Mouse (Mus musculus) intestine, embryonic 15.5 days (tissue): ENCODE data around the gene Tubg1. TPM values are rescaled to one million over a fixed set of nuclear protein-coding genes. Genes with fewer than 3 reads are reported as not detected.

Source experiments
- ATAC-seq: fragments of 200-750 bp; cut with Nextera tagmentation; 2 replicates; pipeline ENCODE4 v1.8.0; 2017; ENCODE audit warnings: moderate TSS enrichment, moderate library complexity
- H3K27ac ChIP-seq: fragments of 300-500 bp; sonication (generic); 2 replicates; pipeline ENCODE4 v1.5.1; 2015; ENCODE audit warnings: mild to moderate bottlenecking, inconsistent platforms
- H3K27me3 ChIP-seq: fragments of 300-500 bp; sonication (generic); replicated peaks from 2 replicates; pipeline ENCODE4 v1.6.1; 2015; ENCODE audit warnings: inconsistent platforms
- H3K36me3 ChIP-seq: fragments of 300-500 bp; sonication (generic); 2 replicates; pipeline ENCODE4 v1.6.1; 2015; ENCODE audit warnings: inconsistent platforms
- H3K4me1 ChIP-seq: fragments of 300-500 bp; sonication (generic); replicated peaks from 2 replicates; pipeline ENCODE4 v1.6.1; 2015; ENCODE audit warnings: inconsistent platforms
- H3K4me2 ChIP-seq: fragments of 300-500 bp; sonication (generic); replicated peaks from 2 replicates; pipeline ENCODE4 v1.6.1; 2015; ENCODE audit warnings: mild to moderate bottlenecking, inconsistent platforms
- H3K4me3 ChIP-seq: fragments of 300-500 bp; sonication (generic); replicated peaks from 2 replicates; pipeline ENCODE4 v1.5.1; 2015; ENCODE audit warnings: inconsistent platforms
- H3K9ac ChIP-seq: fragments of 300-500 bp; sonication (generic); 2 replicates; pipeline ENCODE4 v1.6.1; 2015; ENCODE audit warnings: inconsistent platforms
- H3K9me3 ChIP-seq: fragments of 300-500 bp; sonication (generic); 2 replicates; pipeline ENCODE4 v1.6.1; 2016; ENCODE audit warnings: inconsistent platforms
- WGBS: fragments of 180-500 bp; shearing (Covaris S2); methylation state at CpG from one replicate; pipeline ENCODE4 v1.1.7; 2015; 5-methylcytosine and 5-hydroxymethylcytosine counted together
- polyA plus RNA-seq: library from polyadenylated mRNA; unstranded; fragments of >200 nt; fragmentation: Nextera tagmentation; extraction: Ambion mirVana; gene quantifications from 2 replicates; pipeline ENCODE4 v1.2.1, GENCODE M21; 2015

Gene Tubg1
- polyA plus RNA-seq, 1 experiment from 2014 or later: 59.2 TPM

GRCm38 (mm10) chr11:101084811-101085210 is 34.9 kb upstream of the Tubg1 start:
- H3K4me3 ChIP-seq: no peak overlapping the region
- 92% methylated on average over 12 of the region's 12 CpGs for WGBS
- H3K4me1 ChIP-seq: peaks cover 38% of the 10 kb centered on the region
- H3K9me3 ChIP-seq: no peaks in the 10 kb centered on the region
- no peak for ATAC-seq
- H3K27ac ChIP-seq: no peak overlapping the region
- H3K9ac ChIP-seq: no peak overlapping the region
- no peak overlapping the region for H3K4me2 ChIP-seq
- H3K36me3 ChIP-seq: peaks cover 7% of the 10 kb centered on the region
- peaks cover 11% of the 10 kb centered on the region for H3K27me3 ChIP-seq

- Histone ChIP-seq H3K9ac (peak overlapping the region; percentile 70; the same call in 1 of the 2 replicates), H3K4me2 (no peak overlapping the region; the same call in 1 of the 2 replicates), H3K36me3 (peaks cover 16% of the 10 kb centered on the region), H3K4me1 (peaks cover 38% of the 10 kb centered on the region), H3K27me3 (peaks cover 1% of the 10 kb centered on the region), H3K9me3 (no peaks in the 10 kb centered on the region), H3K27ac (no peak overlapping the region; the same call in 1 of the 2 replicates), H3K4me3 (no peak overlapping the region)
- no peak for ATAC-seq
- 92% methylated on average over 18 of the region's 18 CpGs for WGBS
These were observed 34.0 kb upstream of the Tubg1 start for GRCm38 (mm10) chr11:101085617-101086322.

DNA sequence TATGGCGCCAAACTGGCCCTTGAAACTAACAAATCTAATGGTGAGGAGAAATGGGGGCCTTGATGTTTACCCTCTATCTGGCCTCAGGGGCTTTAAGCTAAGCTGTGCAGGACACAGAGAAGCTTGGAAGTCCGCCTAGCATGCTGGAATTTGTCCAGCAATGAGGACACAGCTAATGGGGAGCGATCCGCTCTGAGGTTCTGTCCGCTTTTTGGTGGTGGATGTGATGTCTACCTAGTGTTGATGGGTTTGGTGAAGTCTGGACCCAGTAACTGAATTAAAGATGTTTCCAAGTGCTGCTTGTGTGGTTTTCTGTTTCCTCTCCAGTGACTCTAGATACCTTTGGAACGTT is 33.4 kb upstream of the Tubg1 start:
- peaks cover 38% of the 10 kb centered on the region for H3K4me1 ChIP-seq
- H3K27ac ChIP-seq: peak overlapping the region; percentile 89
- no peaks in the 10 kb centered on the region for H3K9me3 ChIP-seq
- H3K9ac ChIP-seq: peak overlapping the region; percentile 70
- H3K4me2 ChIP-seq: peak overlapping the region; percentile 82
- no peak for ATAC-seq
- WGBS: 79% methylated on average over 6 of the region's 6 CpGs
- H3K4me3 ChIP-seq: peak overlapping the region; percentile 65; the same call in 1 of the 2 replicates
- H3K36me3 ChIP-seq: peaks cover 21% of the 10 kb centered on the region
- no peaks in the 10 kb centered on the region for H3K27me3 ChIP-seq

GRCm38 (mm10) chr11:101086756-101087681 is 32.7 kb upstream of the Tubg1 start, which contains the start of gene Mlx:
Gene Mlx, plus strand, starts transcription at chr11:101087277.
- Histone ChIP-seq H3K4me3 (peak within 1 kb of the TSS; percentile 65), H3K27ac (peak within 1 kb of the TSS; percentile 89), H3K9ac (peak within 1 kb of the TSS; percentile 70), H3K36me3 (peaks cover 28% of the 10 kb centered on the region), H3K4me2 (peak within 1 kb of the TSS; percentile 82), H3K27me3 (no peaks in the 10 kb centered on the region), H3K4me1 (peaks cover 38% of the 10 kb centered on the region), H3K9me3 (no peaks in the 10 kb centered on the region)
- 2% methylated on average over 52 of the region's 52 CpGs for WGBS
- ATAC-seq: peak; percentile 88

GRCm38 (mm10) chr11:101087682-101088055 is 32.1 kb upstream of the Tubg1 start:
- Histone ChIP-seq H3K4me3 (peak overlapping the region; percentile 65), H3K27me3 (no peaks in the 10 kb centered on the region), H3K9me3 (no peaks in the 10 kb centered on the region), H3K36me3 (peaks cover 31% of the 10 kb centered on the region), H3K27ac (peak overlapping the region; percentile 89), H3K4me2 (peak overlapping the region; percentile 82), H3K9ac (peak overlapping the region; percentile 70), H3K4me1 (peaks cover 38% of the 10 kb centered on the region)
- 8% methylated on average over 8 of the region's 8 CpGs for WGBS
- peak; percentile 25 for ATAC-seq

DNA sequence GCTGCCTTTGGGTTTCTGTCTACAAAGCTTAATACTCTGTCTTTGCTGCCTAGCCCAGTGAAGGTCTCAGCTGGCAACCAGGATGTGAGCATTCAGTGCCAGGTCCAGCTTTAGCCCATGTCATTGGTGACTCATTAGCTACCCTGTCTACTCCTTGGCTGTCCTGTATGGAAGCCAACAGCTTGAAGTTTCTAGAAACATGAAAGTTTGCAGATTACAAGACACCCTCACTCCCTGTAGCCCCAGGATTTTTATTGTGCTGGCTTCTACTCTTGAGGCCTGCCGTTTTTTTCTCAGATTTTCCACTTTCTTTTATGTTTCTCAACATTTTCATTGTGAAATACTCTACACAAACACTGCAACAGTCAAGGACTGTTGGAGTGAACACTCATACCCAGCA is 29.8 kb upstream of the Tubg1 start:
- Histone ChIP-seq H3K4me2 (no peak overlapping the region), H3K4me1 (peaks cover 31% of the 10 kb centered on the region), H3K27me3 (no peaks in the 10 kb centered on the region), H3K4me3 (no peak overlapping the region), H3K9ac (no peak overlapping the region), H3K36me3 (peaks cover 34% of the 10 kb centered on the region), H3K9me3 (no peaks in the 10 kb centered on the region), H3K27ac (no peak overlapping the region)
- 85% methylated on average over 1 of the region's 1 CpGs for WGBS
- no peak for ATAC-seq

DNA sequence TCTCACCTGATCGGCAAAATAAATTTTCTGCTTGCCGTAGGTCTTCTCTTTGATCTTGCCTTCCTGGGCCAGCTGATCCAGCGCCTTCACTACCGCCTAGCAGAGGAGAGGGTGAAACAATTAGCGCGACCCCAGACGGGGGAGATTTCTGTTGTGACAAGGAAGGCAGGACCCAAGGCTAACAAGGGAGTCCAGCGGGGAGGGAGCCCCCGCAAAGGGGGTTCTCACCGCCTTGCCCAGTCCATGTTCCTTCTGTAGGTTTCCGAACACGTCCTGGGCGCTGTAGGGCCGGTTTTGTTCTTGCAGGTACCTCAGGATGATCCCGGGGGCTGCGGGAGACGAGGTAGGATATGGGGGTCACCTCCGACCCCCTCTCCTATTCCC is 24.8 kb upstream of the Tubg1 start:
- peaks cover 11% of the 10 kb centered on the region for H3K4me1 ChIP-seq
- peak overlapping the region; percentile 95; the same call in 1 of the 2 replicates for H3K27ac ChIP-seq
- peak; percentile 48 for ATAC-seq
- H3K9me3 ChIP-seq: no peaks in the 10 kb centered on the region
- whole genome bisulfite sequencing: under 1% methylated on average over 18 of the region's 18 CpGs
- H3K36me3 ChIP-seq: peaks cover 45% of the 10 kb centered on the region
- H3K4me2 ChIP-seq: peak overlapping the region; percentile 95
- peak overlapping the region; percentile 81 for H3K4me3 ChIP-seq
- peak overlapping the region; percentile 78 for H3K9ac ChIP-seq
- H3K27me3 ChIP-seq: no peaks in the 10 kb centered on the region

GRCm38 (mm10) chr11:101095314-101096024 is 24.3 kb upstream of the Tubg1 start, which contains the start of gene Psmc3ip:
Gene Psmc3ip, minus strand, starts transcription at chr11:101095436.
- Histone ChIP-seq H3K27me3 (no peaks in the 10 kb centered on the region), H3K36me3 (peaks cover 39% of the 10 kb centered on the region)
- peak; percentile 98 for ATAC-seq

DNA sequence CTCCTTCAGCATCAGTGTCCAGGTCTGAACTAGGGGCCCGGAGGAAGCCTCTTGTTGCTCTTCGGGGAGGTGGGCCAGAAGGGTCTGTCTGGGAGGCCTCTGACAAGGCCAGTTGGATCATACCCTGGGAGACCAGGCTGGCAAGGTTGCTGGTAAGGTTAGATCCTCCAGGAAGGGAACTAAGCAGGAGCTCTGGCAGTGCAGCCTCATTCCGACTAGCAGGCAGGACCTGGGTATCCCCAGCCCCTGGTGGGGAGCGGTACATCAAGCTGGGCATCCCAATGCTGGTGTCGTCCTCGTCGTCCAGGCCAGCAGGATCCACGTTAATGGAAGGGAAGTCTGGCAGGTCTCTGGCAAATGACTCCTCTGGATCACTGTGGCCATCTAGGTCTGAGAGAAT is 21.5 kb upstream of the Tubg1 start:
- ATAC-seq: no peak
- H3K27me3 ChIP-seq: no peaks in the 10 kb centered on the region
- WGBS: 84% methylated on average over 8 of the region's 8 CpGs
- peaks cover 31% of the 10 kb centered on the region for H3K36me3 ChIP-seq
- H3K9me3 ChIP-seq: no peaks in the 10 kb centered on the region
- H3K27ac ChIP-seq: no peak overlapping the region
- H3K9ac ChIP-seq: no peak overlapping the region
- peaks cover 11% of the 10 kb centered on the region for H3K4me1 ChIP-seq
- H3K4me2 ChIP-seq: no peak overlapping the region
- H3K4me3 ChIP-seq: no peak overlapping the region

More at GRCm38 (mm10) chr11:101095314-101096024, 24.3 kb upstream of the Tubg1 start, which contains the start of gene Psmc3ip:
- no peaks in the 10 kb centered on the region for H3K9me3 ChIP-seq
- H3K4me2 ChIP-seq: peak within 1 kb of the TSS; percentile 95
- WGBS: under 1% methylated on average over 43 of the region's 43 CpGs
- H3K4me3 ChIP-seq: peak within 1 kb of the TSS; percentile 81
- peaks cover 11% of the 10 kb centered on the region for H3K4me1 ChIP-seq
- peak within 1 kb of the TSS; percentile 78 for H3K9ac ChIP-seq
- H3K27ac ChIP-seq: peak within 1 kb of the TSS; percentile 95

DNA sequence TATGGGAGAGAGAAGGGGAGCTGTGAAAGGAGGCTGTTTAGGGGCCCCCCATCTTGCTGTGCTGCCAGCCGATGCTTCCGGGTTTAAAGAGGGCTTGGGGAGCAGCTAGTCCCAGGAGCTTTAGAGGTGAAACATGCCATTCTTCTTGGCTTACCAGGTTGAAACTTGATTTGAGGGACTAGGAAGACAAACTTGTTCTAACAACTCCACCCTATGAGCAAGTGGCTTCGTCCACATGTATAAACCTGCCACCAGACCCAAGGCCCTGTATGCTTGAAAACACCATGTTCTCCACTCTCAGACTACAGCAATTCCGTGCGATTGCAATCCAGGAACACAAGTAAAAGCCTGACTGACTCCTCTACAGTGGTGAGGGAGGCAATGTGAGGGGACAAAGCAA is 16.7 kb upstream of the Tubg1 start:
- H3K27ac ChIP-seq: no peak overlapping the region
- no peak for ATAC-seq
- H3K36me3 ChIP-seq: peaks cover 20% of the 10 kb centered on the region
- no peak overlapping the region for H3K4me3 ChIP-seq
- no peaks in the 10 kb centered on the region for H3K27me3 ChIP-seq
- no peaks in the 10 kb centered on the region for H3K9me3 ChIP-seq
- no peak overlapping the region for H3K9ac ChIP-seq
- WGBS: 94% methylated on average over 5 of the region's 5 CpGs
- no peak overlapping the region for H3K4me2 ChIP-seq
- no peaks in the 10 kb centered on the region for H3K4me1 ChIP-seq

GRCm38 (mm10) chr11:101109351-101109750 is 10.4 kb upstream of the Tubg1 start:
- Histone ChIP-seq H3K4me2 (no peak overlapping the region), H3K9me3 (no peaks in the 10 kb centered on the region), H3K27me3 (no peaks in the 10 kb centered on the region), H3K4me1 (peaks cover 2% of the 10 kb centered on the region; the same call in 1 of the 2 replicates), H3K27ac (no peak overlapping the region), H3K4me3 (no peak overlapping the region), H3K36me3 (no peaks in the 10 kb centered on the region; the same call in 1 of the 2 replicates), H3K9ac (no peak overlapping the region)
- WGBS: 83% methylated on average over 4 of the region's 4 CpGs
- no peak for ATAC-seq
